Mouse (Mus musculus): Measurements from ENCODE around the gene Foxn3.

DNA sequence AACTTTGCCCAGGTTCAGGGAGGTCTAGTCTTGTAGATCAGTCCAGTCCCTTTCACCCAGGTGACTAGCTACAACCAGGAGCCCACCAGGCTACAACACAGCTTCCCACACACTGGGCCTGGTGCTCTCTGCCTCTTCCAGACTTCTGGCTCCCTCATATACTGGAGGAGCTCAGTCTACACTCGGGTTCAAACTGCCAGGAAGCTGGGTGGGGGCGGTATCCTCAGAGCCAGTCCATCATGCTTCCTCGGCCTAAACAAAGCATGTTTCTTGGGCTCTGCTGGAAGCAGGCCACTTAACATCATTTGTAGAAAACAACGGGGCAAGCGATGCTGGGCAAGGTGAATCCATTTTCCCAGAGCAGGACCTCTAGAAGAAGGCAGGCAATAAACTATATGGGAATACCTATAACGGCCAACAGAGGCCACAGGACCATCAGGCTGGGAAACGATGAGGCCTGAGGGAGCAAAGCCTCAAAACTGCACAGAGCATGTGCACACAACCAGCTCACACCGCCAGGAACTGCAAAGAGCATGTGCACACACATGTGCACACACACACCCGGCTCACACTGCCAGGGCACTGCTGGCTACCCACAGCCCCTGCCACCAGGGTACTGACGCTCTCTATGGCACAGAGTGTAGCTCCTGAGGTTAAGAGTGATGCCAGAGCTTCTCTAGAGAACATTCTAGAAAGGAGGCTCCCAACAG is 214.3 kb downstream of the Foxn3 start:
- no peak for TF ChIP-seq CTCF (IDR thresholded peaks at IDR 0.05; ENCODE audit: borderline replicate concordance, control insufficient read depth, extremely low read depth, insufficient read depth, low read length, poor library complexity)
- TF ChIP-seq POLR2A (IDR thresholded peaks at IDR 0.05; ENCODE audit: control insufficient read depth, extremely low read depth, insufficient read depth, low read length, poor library complexity) = no peak

Data from thymus, adult 2 months (tissue).